Mouse (Mus musculus) midbrain, postnatal 0 days (tissue): Measurements from ENCODE around the gene Fbxw4. TPM values are rescaled to one million over a fixed set of nuclear protein-coding genes. Genes with fewer than 3 reads are reported as not detected.
A peak's percentile ranks its signal among the peaks of the same experiment; 100 is the strongest.

Experiments
- ATAC-seq: fragments of 200-750 bp; cut with Nextera tagmentation; 2 replicates; pipeline ENCODE4 v1.8.0; 2017; ENCODE audit warnings: moderate number of reproducible peaks, mild to moderate bottlenecking, moderate TSS enrichment, moderate library complexity; ENCODE audit not compliant: low FRiP score
- DNase-seq: peaks from one replicate; pipeline ENCODE4 v3.0.0-alpha.2; 2015; ENCODE audit warnings: low spot score
- H3K27ac ChIP-seq: fragments of 300-500 bp; sonication (generic); 2 replicates; pipeline ENCODE4 v1.5.1; 2014; ENCODE audit warnings: low read depth, mild to moderate bottlenecking, low read length, mixed read lengths
- H3K27me3 ChIP-seq: fragments of 300-500 bp; sonication (generic); 2 replicates; pipeline ENCODE4 v1.6.1; 2014; ENCODE audit warnings: low read length, control low read depth, mixed read lengths; ENCODE audit not compliant: insufficient read depth
- H3K36me3 ChIP-seq: fragments of 300-500 bp; sonication (generic); 2 replicates; pipeline ENCODE4 v1.6.1; 2014; ENCODE audit warnings: low read length, control low read depth, mixed read lengths; ENCODE audit not compliant: insufficient read depth
- H3K4me1 ChIP-seq: fragments of 300-500 bp; sonication (generic); 2 replicates; pipeline ENCODE4 v1.6.1; 2014; ENCODE audit warnings: mild to moderate bottlenecking, control low read depth, antibody characterized with exemption, low read length, mixed read lengths; ENCODE audit not compliant: insufficient read depth
- H3K4me2 ChIP-seq: fragments of 300-500 bp; sonication (generic); 2 replicates; pipeline ENCODE4 v1.6.1; 2014; ENCODE audit warnings: low read depth, mild to moderate bottlenecking, low read length, mixed read lengths; ENCODE audit not compliant: poor library complexity, severe bottlenecking
- H3K4me3 ChIP-seq: fragments of 300-500 bp; sonication (generic); 2 replicates; pipeline ENCODE4 v1.5.1; 2014; ENCODE audit warnings: low read depth, mild to moderate bottlenecking, low read length, moderate library complexity
- H3K9ac ChIP-seq: fragments of 300-500 bp; sonication (generic); replicated peaks from 2 replicates; pipeline ENCODE4 v1.6.1; 2014; ENCODE audit warnings: mild to moderate bottlenecking, low read length, moderate library complexity, mixed read lengths; ENCODE audit not compliant: poor library complexity, severe bottlenecking
- H3K9me3 ChIP-seq: fragments of 300-500 bp; sonication (generic); 2 replicates; pipeline ENCODE4 v1.6.1; 2016; ENCODE audit warnings: low read length, control low read depth
- CTCF ChIP-seq: IDR thresholded peaks from 2 replicates; pipeline ENCODE4 v1.5.1; 2016; ENCODE audit warnings: antibody characterized with exemption, mild to moderate bottlenecking
- WGBS: fragments of 180-500 bp; shearing (Covaris S2); extraction: QIAGEN DNeasy Blood & Tissue Kit; methylation state at CpG from one replicate; pipeline ENCODE4 v1.1.7; 2014; 5-methylcytosine and 5-hydroxymethylcytosine counted together
- polyA plus RNA-seq: library from polyadenylated mRNA; unstranded; fragments of >200 nt; fragmentation: Nextera tagmentation; extraction: Ambion mirVana; gene quantifications from 2 replicates; pipeline ENCODE4 v1.2.1, GENCODE M21; 2015
- total RNA-seq: library from RNA; depleted of rRNA; stranded (reverse); fragments of >200 nt; gene quantifications from 2 replicates; pipeline ENCODE4 v1.2.3, GENCODE M21; 2014

Gene Fbxw4
- total and polyA plus RNA-seq, 2 experiments from 2014 or later, result 5.6 to 41.8 TPM

DNA sequence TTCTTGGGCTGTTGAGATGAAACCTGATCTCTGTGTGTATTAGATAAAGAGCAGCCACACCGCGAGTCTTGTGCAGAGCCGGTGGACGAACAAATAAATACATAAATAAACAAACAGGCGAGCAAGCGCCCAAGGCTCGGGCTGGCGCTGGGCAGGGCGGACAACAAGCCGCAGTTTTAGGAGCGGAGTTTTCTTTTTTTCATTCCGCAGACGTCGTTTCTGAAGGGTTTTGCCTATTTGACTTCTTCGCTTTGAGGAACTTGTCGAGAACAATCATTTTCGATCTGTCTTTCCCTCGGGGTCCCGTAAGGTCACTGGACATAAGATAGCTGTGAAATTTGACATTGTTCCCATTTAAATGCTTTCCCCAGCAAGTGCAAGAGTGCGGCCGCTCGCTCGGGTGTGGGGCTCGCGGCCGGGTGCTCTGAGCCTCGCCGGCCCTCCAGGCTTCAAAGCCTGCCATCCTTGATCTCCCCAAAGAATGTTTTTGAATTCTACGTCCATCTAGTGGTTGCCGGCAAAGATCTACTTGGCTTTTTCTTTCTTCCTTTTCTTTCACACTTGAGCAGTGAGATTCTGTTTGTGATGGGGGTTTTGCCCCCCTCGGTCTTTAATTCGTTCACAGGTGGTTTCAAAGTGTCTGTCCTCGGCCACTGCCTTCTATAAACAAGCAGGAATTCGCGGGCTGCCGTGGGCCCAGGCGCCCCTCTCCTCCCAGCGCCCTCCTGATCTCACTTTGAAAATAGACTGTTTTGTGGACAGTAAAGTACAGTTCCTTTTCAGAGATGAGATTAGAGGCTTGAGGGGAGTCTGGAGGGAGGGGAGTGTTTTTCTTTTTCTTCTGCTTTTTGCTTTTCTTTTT, 15.8 kb upstream of the Fbxw4 start:
- ATAC-seq, result no peak
- Histone ChIP-seq H3K27ac (no peak overlapping the region), H3K4me1 (no peaks in the 10 kb centered on the region), H3K4me3 (peak overlapping the region; percentile 21; the same call in 1 of the 2 replicates), H3K27me3 (peaks cover 16% of the 10 kb centered on the region; the same call in 1 of the 2 replicates), H3K36me3 (no peaks in the 10 kb centered on the region), H3K9me3 (no peaks in the 10 kb centered on the region), H3K4me2 (peak overlapping the region; percentile 43), H3K9ac (no peak overlapping the region)
- 0 out of 2 replicates have a peak, but pooled peaks have one; percentile 14 for TF ChIP-seq CTCF
- no peak for DNase-seq
- under 1% methylated on average over 38 of the region's 38 CpGs for WGBS

DNA sequence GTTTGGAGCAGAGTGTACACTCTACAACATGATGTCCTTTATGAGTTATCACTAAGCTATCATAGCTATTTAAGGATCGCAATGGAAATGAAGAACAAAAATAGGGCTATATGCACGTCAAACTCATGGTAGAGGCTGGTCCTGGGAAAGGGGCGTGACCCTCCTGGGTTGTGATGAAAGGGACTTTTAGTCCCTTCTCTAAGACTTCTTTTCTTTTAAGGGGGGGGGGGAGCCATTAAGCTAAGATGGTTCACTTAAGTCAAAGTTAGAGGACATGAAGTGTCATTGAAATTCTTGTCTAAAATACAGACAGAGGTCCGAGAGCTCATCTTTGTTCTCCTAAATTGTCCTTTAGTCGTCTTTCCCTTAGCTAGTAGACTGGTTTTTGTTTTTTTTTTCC, 15.1 kb upstream of the Fbxw4 start:
- Histone ChIP-seq H3K9ac (no peak overlapping the region), H3K4me1 (no peaks in the 10 kb centered on the region), H3K27ac (no peak overlapping the region), H3K27me3 (peaks cover 16% of the 10 kb centered on the region; the same call in 1 of the 2 replicates), H3K9me3 (no peaks in the 10 kb centered on the region), H3K36me3 (no peaks in the 10 kb centered on the region), H3K4me3 (no peak overlapping the region), H3K4me2 (no peak overlapping the region)
- DNase-seq (no peak), ATAC-seq (no peak)
- 21% methylated on average over 5 of the region's 5 CpGs for WGBS
- no peak for TF ChIP-seq CTCF

DNA sequence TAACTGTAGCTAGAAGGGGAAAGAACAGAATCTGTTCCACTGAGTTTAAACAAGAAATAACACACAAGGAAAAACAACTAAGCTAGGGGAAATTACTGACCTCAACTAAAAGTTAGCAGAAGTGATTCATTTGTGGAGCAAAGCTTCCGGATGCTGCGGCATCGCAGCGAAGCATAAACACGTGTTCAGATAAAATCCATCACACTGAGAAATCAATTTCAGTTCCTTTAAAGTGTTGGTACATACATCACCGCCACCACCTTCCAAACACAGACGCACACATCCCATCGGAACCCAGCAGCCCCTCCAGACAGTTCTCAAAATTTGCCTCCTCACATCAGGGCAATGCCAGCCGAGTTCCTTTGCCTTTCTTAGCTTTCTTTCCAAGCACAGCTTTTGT, 12.9 kb upstream of the Fbxw4 start:
- Histone ChIP-seq H3K9ac (no peak overlapping the region), H3K27me3 (peaks cover 16% of the 10 kb centered on the region; the same call in 1 of the 2 replicates)
- 78% methylated on average over 9 of the region's 9 CpGs for WGBS

DNA sequence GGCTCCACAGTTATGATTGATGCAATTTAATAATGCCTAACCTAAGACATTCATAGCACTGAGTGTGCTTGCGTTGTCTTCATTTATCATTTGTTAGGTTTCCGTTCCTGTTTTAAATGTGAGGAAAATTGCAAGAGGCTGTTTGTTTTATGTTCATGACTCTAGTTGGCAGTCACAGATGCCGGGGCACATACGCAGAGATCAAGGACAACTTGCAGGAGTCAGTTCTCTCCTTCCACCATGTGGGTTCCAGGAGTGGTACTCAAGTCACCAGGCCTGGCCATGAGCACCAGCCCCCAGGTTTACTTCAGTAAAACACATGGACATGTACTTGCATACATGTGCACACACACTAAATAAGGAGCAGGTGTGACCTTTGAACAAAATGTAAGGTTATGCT, 8.9 kb upstream of the Fbxw4 start:
- Histone ChIP-seq H3K4me1 (no peaks in the 10 kb centered on the region), H3K4me2 (no peak overlapping the region), H3K9me3 (no peaks in the 10 kb centered on the region), H3K9ac (no peak overlapping the region), H3K36me3 (no peaks in the 10 kb centered on the region), H3K27ac (no peak overlapping the region), H3K27me3 (no peaks in the 10 kb centered on the region; the same call in 1 of the 2 replicates), H3K4me3 (no peak overlapping the region)
- no peak for TF ChIP-seq CTCF
- WGBS, result 98% methylated on average over 4 of the region's 4 CpGs
- no peak for DNase-seq
- ATAC-seq, result no peak

More for the DNA sequence above, 12.9 kb upstream of the Fbxw4 start:
- Histone ChIP-seq H3K4me2 (no peak overlapping the region), H3K9me3 (no peaks in the 10 kb centered on the region), H3K4me3 (no peak overlapping the region), H3K4me1 (no peaks in the 10 kb centered on the region), H3K27ac (no peak overlapping the region), H3K36me3 (no peaks in the 10 kb centered on the region)
- DNase-seq, result no peak
- no peak for TF ChIP-seq CTCF
- ATAC-seq, result no peak

- 62% methylated on average over 2 of the region's 2 CpGs for WGBS
- Histone ChIP-seq H3K4me2 (no peak overlapping the region), H3K27ac (no peak overlapping the region), H3K4me3 (no peak overlapping the region), H3K4me1 (no peaks in the 10 kb centered on the region), H3K36me3 (no peaks in the 10 kb centered on the region), H3K9me3 (no peaks in the 10 kb centered on the region), H3K9ac (no peak overlapping the region), H3K27me3 (no peaks in the 10 kb centered on the region)
- no peak for ATAC-seq
- no peak for TF ChIP-seq CTCF
- DNase-seq, result no peak
Observed at GRCm38 (mm10) chr19:45663851-45664250, 3.7 kb upstream of the Fbxw4 start.

DNA sequence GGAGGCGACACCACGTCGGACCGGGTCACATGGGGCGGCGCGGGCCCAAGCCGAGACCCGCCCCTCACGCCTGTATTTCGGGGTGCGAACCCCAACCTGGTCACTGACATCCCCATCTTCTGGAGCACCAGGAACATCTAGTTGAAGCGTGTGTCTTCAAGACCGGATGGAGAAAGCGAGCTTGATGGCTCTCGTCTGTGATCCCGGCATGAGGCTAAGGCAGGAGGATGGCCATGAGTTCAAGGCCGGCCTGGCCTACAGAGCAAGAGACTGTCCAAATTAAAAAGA, 335 bp upstream of the Fbxw4 start:
- DNase-seq (no peak), ATAC-seq (no peak)
- 16% methylated on average over 18 of the region's 18 CpGs for WGBS
- Histone ChIP-seq H3K36me3 (no peaks in the 10 kb centered on the region), H3K9ac (peak overlapping the region; percentile 99), H3K9me3 (no peaks in the 10 kb centered on the region), H3K4me3 (peak overlapping the region; percentile 88), H3K4me2 (peak overlapping the region; percentile 76), H3K4me1 (peaks cover 3% of the 10 kb centered on the region; the same call in 1 of the 2 replicates), H3K27ac (peak overlapping the region; percentile 98), H3K27me3 (no peaks in the 10 kb centered on the region)
- TF ChIP-seq CTCF, result peak; percentile 24
